Mouse (Mus musculus): ENCODE measurements around the gene Usp46.

GRCm38 (mm10) chr5:74078861-74079615, 10.8 kb upstream of the Usp46 start:
- TF ChIP-seq CTCF (IDR thresholded peaks at IDR 0.05; ENCODE audit: low read depth) (no peak), EP300 (IDR thresholded peaks at IDR 0.05; ENCODE audit: low read depth) (no peak)

All from heart, postnatal 0 days (tissue).